Mouse (Mus musculus) midbrain, embryonic 15.5 days (tissue): ENCODE results near the gene Gps1. TPM values are rescaled to one million over a fixed set of nuclear protein-coding genes. Genes with fewer than 3 reads are reported as not detected.
"Not testable (repeated sequence)": the region's sequence is repeated elsewhere in the genome, so short reads cannot be mapped to it uniquely, and the experiment has no call there.

Experiments used
- ATAC-seq: fragments of 200-750 bp; cut with Nextera tagmentation; replicated peaks from 2 replicates; pipeline ENCODE4 v1.8.0; 2017; ENCODE audit warnings: moderate TSS enrichment
- H3K27ac ChIP-seq: fragments of 300-500 bp; sonication (generic); 2 replicates; pipeline ENCODE4 v1.5.1; 2015; ENCODE audit warnings: mild to moderate bottlenecking, inconsistent platforms
- H3K27me3 ChIP-seq: fragments of 300-500 bp; sonication (generic); replicated peaks from 2 replicates; pipeline ENCODE4 v1.6.1; 2015; ENCODE audit warnings: inconsistent platforms
- H3K36me3 ChIP-seq: fragments of 300-500 bp; sonication (generic); replicated peaks from 2 replicates; pipeline ENCODE4 v1.6.1; 2015; ENCODE audit warnings: inconsistent platforms
- H3K4me1 ChIP-seq: fragments of 300-500 bp; sonication (generic); 2 replicates; pipeline ENCODE4 v1.6.1; 2015; ENCODE audit warnings: inconsistent platforms
- H3K4me2 ChIP-seq: fragments of 300-500 bp; sonication (generic); 2 replicates; pipeline ENCODE4 v1.6.1; 2015; ENCODE audit warnings: inconsistent platforms, mild to moderate bottlenecking, moderate library complexity
- H3K4me3 ChIP-seq: fragments of 300-500 bp; sonication (generic); 2 replicates; pipeline ENCODE4 v1.5.1; 2015; ENCODE audit warnings: mild to moderate bottlenecking, inconsistent platforms
- H3K9ac ChIP-seq: fragments of 300-500 bp; sonication (generic); 2 replicates; pipeline ENCODE4 v1.6.1; 2015; ENCODE audit warnings: mild to moderate bottlenecking, inconsistent platforms
- H3K9me3 ChIP-seq: fragments of 300-500 bp; sonication (generic); 2 replicates; pipeline ENCODE4 v1.6.1; 2016; ENCODE audit warnings: inconsistent platforms
- WGBS: fragments of 180-500 bp; shearing (Covaris S2); methylation state at CpG from one replicate; pipeline ENCODE4 v1.1.7; 2015; ENCODE audit warnings: mixed read lengths; 5-methylcytosine and 5-hydroxymethylcytosine counted together
- polyA plus RNA-seq: library from polyadenylated mRNA; unstranded; fragments of >200 nt; fragmentation: Nextera tagmentation; extraction: Ambion mirVana; gene quantifications from 2 replicates; pipeline ENCODE4 v1.2.1, GENCODE M21; 2015

Gene Gps1
- polyA plus RNA-seq, 1 experiment from 2014 or later = 296 TPM

GRCm38 (mm10) chr11:120825289-120825863, 41.3 kb downstream of the Gps1 start:
- H3K9ac ChIP-seq = peak overlapping the region; percentile 57
- H3K4me2 ChIP-seq = peak overlapping the region; percentile 90
- no peaks in the 10 kb centered on the region for H3K27me3 ChIP-seq
- peaks cover 45% of the 10 kb centered on the region for H3K4me1 ChIP-seq
- H3K27ac ChIP-seq = peak overlapping the region; percentile 99
- H3K9me3 ChIP-seq = no peaks in the 10 kb centered on the region
- WGBS = 41% methylated on average over 4 of the region's 4 CpGs
- H3K36me3 ChIP-seq = 0 out of 2 replicates have a peak, but pooled peaks cover 6% of the 10 kb centered on the region
- no peak for ATAC-seq
- peak overlapping the region; percentile 56 for H3K4me3 ChIP-seq

- Histone ChIP-seq H3K4me2 (no peak overlapping the region), H3K4me3 (no peak overlapping the region), H3K27me3 (no peaks in the 10 kb centered on the region), H3K9me3 (no peaks in the 10 kb centered on the region), H3K4me1 (peaks cover 36% of the 10 kb centered on the region), H3K9ac (0 out of 2 replicates have a peak overlapping the region, but pooled peaks have one; percentile 57), H3K27ac (peak overlapping the region; percentile 99), H3K36me3 (no peaks in the 10 kb centered on the region)
- 82% methylated on average over 8 of the region's 8 CpGs for WGBS
- ATAC-seq = no peak
Measured at GRCm38 (mm10) chr11:120826016-120826953, 42.2 kb downstream of the Gps1 start.

- 70% methylated on average over 4 of the region's 4 CpGs for WGBS
- Histone ChIP-seq H3K36me3 (no peaks in the 10 kb centered on the region), H3K27me3 (no peaks in the 10 kb centered on the region), H3K4me3 (no peak overlapping the region), H3K9me3 (no peaks in the 10 kb centered on the region), H3K27ac (no peak overlapping the region), H3K9ac (no peak overlapping the region), H3K4me2 (no peak overlapping the region), H3K4me1 (peaks cover 17% of the 10 kb centered on the region)
- no peak for ATAC-seq
Measured at GRCm38 (mm10) chr11:120828416-120828815, 44.3 kb downstream of the Gps1 start.

- 87% methylated on average over 10 of the region's 10 CpGs for WGBS
- ATAC-seq = no peak
Measured at GRCm38 (mm10) chr11:120829757-120830532, 45.9 kb downstream of the Gps1 start.

GRCm38 (mm10) chr11:120830686-120831085, 46.6 kb downstream of the Gps1 start:
- 83% methylated on average over 12 of the region's 12 CpGs for WGBS
- Histone ChIP-seq H3K4me2 (no peak overlapping the region), H3K27me3 (no peaks in the 10 kb centered on the region), H3K9ac (no peak overlapping the region), H3K4me3 (no peak overlapping the region), H3K27ac (no peak overlapping the region), H3K4me1 (peaks cover 8% of the 10 kb centered on the region), H3K9me3 (no peaks in the 10 kb centered on the region), H3K36me3 (no peaks in the 10 kb centered on the region)
- ATAC-seq = no peak

More at GRCm38 (mm10) chr11:120829757-120830532, 45.9 kb downstream of the Gps1 start:
- Histone ChIP-seq H3K4me3 (no peak overlapping the region), H3K9me3 (no peaks in the 10 kb centered on the region), H3K27ac (no peak overlapping the region), H3K4me1 (peaks cover 16% of the 10 kb centered on the region), H3K4me2 (no peak overlapping the region), H3K27me3 (no peaks in the 10 kb centered on the region), H3K9ac (no peak overlapping the region), H3K36me3 (no peaks in the 10 kb centered on the region)

GRCm38 (mm10) chr11:120831659-120832440, 47.8 kb downstream of the Gps1 start:
- Histone ChIP-seq H3K4me2 (no peak overlapping the region), H3K36me3 (no peaks in the 10 kb centered on the region), H3K4me1 (no peaks in the 10 kb centered on the region), H3K9me3 (no peaks in the 10 kb centered on the region), H3K27me3 (no peaks in the 10 kb centered on the region), H3K4me3 (no peak overlapping the region), H3K27ac (no peak overlapping the region), H3K9ac (no peak overlapping the region)
- WGBS = 91% methylated on average over 3 of the region's 3 CpGs
- ATAC-seq = no peak

GRCm38 (mm10) chr11:120832962-120833361, 48.9 kb downstream of the Gps1 start:
- not testable (repeated sequence) for ATAC-seq, H3K4me1 ChIP-seq, H3K9me3 ChIP-seq, H3K9ac ChIP-seq, H3K4me3 ChIP-seq, H3K36me3 ChIP-seq, H3K4me2 ChIP-seq, H3K27me3 ChIP-seq
- WGBS = 91% methylated on average over 5 of the region's 5 CpGs
- H3K27ac ChIP-seq = peak overlapping the region; percentile 54

GRCm38 (mm10) chr11:120833555-120834280, 49.6 kb downstream of the Gps1 start:
- no peaks in the 10 kb centered on the region for H3K9me3 ChIP-seq
- H3K4me1 ChIP-seq = no peaks in the 10 kb centered on the region
- H3K27me3 ChIP-seq = no peaks in the 10 kb centered on the region
- peak; percentile 73 for ATAC-seq
- H3K9ac ChIP-seq = no peak overlapping the region
- WGBS = 24% methylated on average over 8 of the region's 8 CpGs
- peak overlapping the region; percentile 54 for H3K27ac ChIP-seq
- no peak overlapping the region for H3K4me2 ChIP-seq
- no peaks in the 10 kb centered on the region for H3K36me3 ChIP-seq
- no peak overlapping the region for H3K4me3 ChIP-seq

Other genes starting within 250 kb of the Gps1 start
- 249 and 264 TPM in 2 replicates for gene Mcrip1, start 234.5 kb upstream of the Gps1 start, polyA plus RNA-seq
- gene Ppp1r27, start 233.1 kb upstream of the Gps1 start, polyA plus RNA-seq = not detected in 2 replicates
- 256 and 259 TPM in 2 replicates for gene P4hb, start 211.0 kb upstream of the Gps1 start, polyA plus RNA-seq
- gene Arhgdia, start 202.6 kb upstream of the Gps1 start, polyA plus RNA-seq = 458 and 487 TPM in 2 replicates
- gene Alyref, start 185.9 kb upstream of the Gps1 start, polyA plus RNA-seq = 225 and 233 TPM in 2 replicates
- gene Anapc11, start 185.9 kb upstream of the Gps1 start, polyA plus RNA-seq = 200 and 205 TPM in 2 replicates
- gene Npb, start 175.8 kb upstream of the Gps1 start, polyA plus RNA-seq = 0.59 and 1.3 TPM in 2 replicates
- 222 and 233 TPM in 2 replicates for gene Pcyt2, start 166.3 kb upstream of the Gps1 start, polyA plus RNA-seq
- 45.8 and 48.2 TPM in 2 replicates for gene Sirt7, start 159.0 kb upstream of the Gps1 start, polyA plus RNA-seq
- 42.0 and 45.2 TPM in 2 replicates for gene Mafg, start 150.7 kb upstream of the Gps1 start, polyA plus RNA-seq
- 18.2 and 21.2 TPM in 2 replicates for gene Pycr1, start 140.5 kb upstream of the Gps1 start, polyA plus RNA-seq
- gene Myadml2, start 136.1 kb upstream of the Gps1 start, polyA plus RNA-seq = 0.90 and 1.2 TPM in 2 replicates
- gene Notum, start 123.1 kb upstream of the Gps1 start, polyA plus RNA-seq = 1.4 and 1.8 TPM in 2 replicates
- gene Aspscr1, start 111.3 kb upstream of the Gps1 start, polyA plus RNA-seq = 149 and 158 TPM in 2 replicates
- 95.6 and 99.7 TPM in 2 replicates for gene Cenpx, start 70.5 kb upstream of the Gps1 start, polyA plus RNA-seq
- 82.6 and 89.9 TPM in 2 replicates for gene Lrrc45, start 70.3 kb upstream of the Gps1 start, polyA plus RNA-seq
- 560 and 572 TPM in 2 replicates for gene Rac3, start 62.8 kb upstream of the Gps1 start, polyA plus RNA-seq
- 6.8 and 7.9 TPM in 2 replicates for gene Dcxr, start 57.0 kb upstream of the Gps1 start, polyA plus RNA-seq
- 1.2 and 2.2 TPM in 2 replicates for gene Cbr2, start 52.2 kb upstream of the Gps1 start, polyA plus RNA-seq
- 1.7 and 2.9 TPM in 2 replicates for gene Hmga1b, start 21.5 kb upstream of the Gps1 start, polyA plus RNA-seq
- 137 and 138 TPM in 2 replicates for gene Rfng, start 65 bp upstream of the Gps1 start, polyA plus RNA-seq
- 48.2 and 48.5 TPM in 2 replicates for gene Dus1l, start 12.1 kb downstream of the Gps1 start, polyA plus RNA-seq
- gene Fasn, start 40.3 kb downstream of the Gps1 start, polyA plus RNA-seq = 102 and 107 TPM in 2 replicates
- 7.4 and 8.2 TPM in 2 replicates for gene Ccdc57, start 148.6 kb downstream of the Gps1 start, polyA plus RNA-seq
- 8.4 and 10.4 TPM in 2 replicates for gene Slc16a3, start 164.2 kb downstream of the Gps1 start, polyA plus RNA-seq
- gene Csnk1d, start 207.1 kb downstream of the Gps1 start, polyA plus RNA-seq = 173 and 176 TPM in 2 replicates